Mouse (Mus musculus) monocyte, adult 5-6 weeks (primary cell): ENCODE data around the gene Psmd11. TPM values are rescaled to one million over a fixed set of nuclear protein-coding genes. Genes with fewer than 3 reads are reported as not detected.

Experiments used
- ATAC-seq: fragments of 153-309, 156-312 bp; replicated peaks from 2 replicates; pipeline ENCODE4 v1.8.0; 2017; ENCODE audit warnings: mild to moderate bottlenecking; ENCODE audit not compliant: low TSS enrichment, insufficient number of reproducible peaks, severe bottlenecking, poor library complexity, low FRiP score
- total RNA-seq: library from RNA; stranded (forward); fragments of 200-1000, 200-491, 200-594 nt; gene quantifications from 3 replicates; pipeline ENCODE4 v1.2.3, GENCODE M21; 2017

Gene Psmd11
- total RNA-seq, 1 experiment from 2014 or later = 47.1 TPM

DNA sequence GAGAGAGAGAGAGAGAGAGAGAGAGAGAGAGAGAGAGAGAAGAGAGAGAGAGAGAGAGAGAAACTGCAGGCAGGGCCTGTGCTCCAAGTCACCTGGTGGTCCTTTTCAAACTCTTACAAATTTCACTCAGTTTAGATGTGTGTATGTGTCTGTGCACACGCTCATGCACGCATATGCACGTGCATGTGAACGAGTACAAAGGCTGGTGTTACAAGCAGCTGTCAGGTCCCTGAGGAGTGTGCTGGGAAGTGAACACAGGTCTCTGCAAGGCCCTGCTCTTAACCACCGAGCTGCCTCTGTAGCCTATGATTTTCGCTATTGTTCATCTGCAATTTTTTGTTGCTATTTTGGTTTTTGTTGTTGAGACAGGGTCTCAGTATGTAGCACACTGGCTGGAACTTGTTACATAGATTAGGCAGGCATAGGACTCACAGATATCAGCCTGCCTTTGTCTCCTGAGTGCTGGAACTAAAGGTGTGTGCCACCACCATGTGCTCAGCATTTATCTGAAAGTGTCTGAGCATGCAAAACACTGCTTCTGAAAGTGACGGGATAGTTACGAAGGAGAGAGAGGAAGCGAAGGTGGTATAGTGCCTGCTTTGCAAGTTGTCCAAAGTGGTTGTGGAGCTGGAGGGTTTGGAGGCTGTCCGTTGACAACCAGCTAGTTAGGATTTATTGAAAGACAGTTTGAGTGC, 69.0 kb downstream of the Psmd11 start:
- no peak for ATAC-seq

DNA sequence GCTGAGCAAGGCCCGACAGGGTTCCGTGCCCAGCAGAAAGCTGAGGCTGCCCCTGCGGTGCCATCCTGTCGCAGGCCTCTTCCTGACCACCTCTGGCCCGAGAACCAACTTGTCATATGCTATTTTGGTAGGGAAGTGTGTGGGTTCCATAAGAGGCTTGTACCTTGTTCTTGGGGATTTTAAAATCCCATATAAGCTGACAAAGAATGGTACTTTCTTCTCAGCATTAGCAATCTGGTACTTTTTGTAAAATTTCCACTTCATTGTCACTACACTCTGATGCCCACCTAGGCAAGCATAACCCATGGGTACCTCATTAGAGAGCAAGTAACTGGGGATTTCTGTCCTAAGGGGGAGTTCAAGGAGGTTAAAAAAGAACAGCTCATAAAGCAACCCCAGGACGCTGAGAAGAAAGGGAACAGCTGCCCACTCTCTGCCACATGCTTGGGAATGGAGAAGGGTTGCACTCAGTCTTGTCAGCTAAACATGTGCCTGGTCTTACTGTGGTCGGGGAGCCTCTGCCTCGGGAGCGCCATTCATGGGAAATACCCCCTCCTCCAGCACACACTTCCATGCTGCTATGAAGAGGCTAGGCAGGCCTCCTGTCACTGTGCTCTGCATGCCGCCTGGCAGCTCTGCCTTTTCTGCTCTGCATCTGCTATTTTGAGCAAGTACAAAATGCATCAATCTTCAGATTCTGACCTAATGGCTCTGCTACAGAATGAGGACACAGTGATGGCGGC, 70.1 kb downstream of the Psmd11 start:
- no peak for ATAC-seq

DNA sequence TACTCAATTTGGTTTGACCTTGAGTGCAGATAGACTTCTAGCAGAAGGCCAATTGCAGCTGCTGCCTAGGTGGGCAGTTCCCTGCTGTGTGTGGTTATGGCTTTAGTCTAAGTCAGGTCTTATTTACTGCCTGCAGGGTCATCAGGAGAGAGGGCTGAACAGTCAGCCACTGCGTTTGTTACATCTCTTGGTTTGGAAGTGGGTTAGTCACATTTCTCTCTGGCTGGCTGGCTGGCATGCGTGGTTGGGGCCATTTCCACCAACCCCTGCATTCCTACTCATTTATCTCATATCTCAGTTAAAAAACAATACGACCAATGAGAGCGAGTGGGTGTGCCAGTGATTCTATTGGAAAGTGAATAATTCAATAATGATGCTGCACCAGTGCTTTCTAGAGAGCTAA, 71.1 kb downstream of the Psmd11 start:
- ATAC-seq = no peak

DNA sequence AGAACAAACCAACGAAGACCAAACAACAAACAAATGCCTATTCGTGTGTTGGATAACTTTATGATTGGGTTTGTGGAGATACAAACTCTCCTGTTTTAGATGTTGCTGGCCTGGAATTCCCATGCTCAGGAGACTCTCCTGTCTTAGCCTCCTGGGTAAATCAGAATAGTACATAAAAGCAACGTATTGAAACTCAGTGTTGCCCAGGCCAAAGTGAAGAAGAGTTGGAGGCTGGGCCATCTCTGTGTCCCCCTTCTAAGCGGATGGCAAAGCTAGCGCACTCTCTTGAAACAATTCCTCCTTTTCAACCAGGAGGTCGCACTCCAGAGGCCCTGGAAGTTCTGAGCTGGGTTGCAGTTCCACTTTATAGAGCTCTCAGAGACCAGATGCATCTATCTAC, 74.9 kb downstream of the Psmd11 start:
- ATAC-seq = no peak

DNA sequence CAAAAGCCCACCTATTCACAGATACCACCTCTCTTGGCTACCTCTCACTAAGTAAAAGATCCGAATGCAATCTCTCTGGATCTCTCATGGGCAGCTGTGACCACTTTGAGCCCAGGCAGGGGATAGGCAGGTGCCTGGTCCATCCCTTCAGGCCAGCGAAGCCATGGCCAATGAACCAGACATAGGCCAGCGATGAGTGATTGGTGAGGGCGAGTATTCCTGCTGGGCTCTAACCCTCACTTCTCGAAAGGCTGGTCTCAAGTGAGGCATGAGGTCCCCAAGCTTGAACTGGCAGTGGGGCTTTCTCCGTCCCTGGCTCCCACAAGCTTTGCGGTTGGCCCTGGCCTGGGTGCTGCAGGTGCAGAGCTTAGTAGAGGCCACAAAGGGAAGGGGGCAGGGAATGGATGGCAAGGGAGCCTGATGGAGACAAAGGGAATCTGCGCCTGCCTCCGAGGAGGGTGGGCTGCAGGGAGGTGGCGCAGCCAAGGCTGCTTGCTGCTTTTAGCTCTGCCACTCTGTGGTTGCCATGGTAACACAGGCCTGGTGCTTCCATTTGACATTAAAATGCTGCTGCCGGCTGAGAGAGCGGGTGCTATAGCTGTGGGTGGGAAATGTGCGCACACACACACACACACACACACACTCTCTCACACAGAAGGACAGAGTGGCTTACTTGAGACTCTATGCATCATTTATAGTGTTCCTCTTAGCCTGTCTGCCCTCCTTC, 75.5 kb downstream of the Psmd11 start:
- no peak for ATAC-seq

DNA sequence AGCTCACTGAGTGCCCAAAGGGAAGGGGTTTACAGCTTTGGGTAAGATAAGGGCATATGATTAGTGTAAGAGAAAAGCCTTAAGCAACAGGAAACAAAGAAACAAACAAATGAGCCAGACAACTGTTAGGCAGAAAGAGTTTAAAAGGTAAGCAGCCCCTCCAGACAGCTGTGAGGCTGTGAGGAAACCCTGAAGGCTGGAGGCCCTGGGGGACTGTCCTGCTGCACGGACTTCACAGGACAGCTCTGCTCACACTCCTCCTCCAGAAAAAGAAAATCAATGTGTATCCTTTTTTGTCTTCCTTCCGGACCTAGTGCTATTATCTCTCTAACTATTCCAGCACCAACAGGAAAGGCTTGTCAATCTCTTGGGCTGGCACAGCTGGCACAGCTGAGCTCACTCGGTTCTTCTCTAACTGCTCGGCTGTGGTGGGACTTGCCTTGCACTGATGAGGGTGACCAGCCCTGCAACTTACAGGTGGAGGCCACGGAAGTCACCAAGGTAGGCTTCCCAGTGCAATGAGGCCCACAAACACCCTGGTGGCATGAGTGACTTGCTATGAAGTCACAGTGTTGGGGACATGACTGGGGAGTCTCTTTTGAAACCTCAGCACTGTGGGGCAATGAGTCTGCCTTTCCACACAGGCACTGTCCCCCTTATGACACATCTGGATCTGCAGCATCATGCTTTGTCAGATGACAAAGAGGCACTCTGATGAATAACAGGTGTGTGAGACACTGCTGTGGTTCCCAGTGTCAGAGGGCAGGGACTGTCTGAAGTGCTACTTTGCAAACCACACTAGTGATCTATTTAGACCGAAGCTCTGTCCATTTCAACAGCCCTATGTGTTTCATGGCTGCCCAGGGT, 76.3 kb downstream of the Psmd11 start:
- no peak for ATAC-seq

DNA sequence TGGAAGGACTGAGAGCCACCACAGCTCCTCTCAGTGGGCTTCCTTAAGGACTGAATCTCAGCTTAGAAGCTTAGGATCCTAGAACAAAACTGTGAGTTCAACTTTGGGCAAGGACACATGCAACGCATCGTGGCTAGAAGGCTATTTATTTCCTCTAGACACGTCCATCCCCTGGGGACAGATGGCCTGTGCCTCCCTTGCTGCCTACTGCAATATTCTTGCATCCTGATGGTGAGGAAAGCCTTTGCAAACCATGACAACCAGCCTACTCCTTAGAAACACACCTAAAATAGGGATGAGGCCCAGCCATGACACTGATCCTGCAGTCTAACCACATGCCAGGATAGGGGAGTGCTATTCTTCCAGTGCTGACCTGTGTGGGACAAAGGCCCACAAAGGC, 77.2 kb downstream of the Psmd11 start:
- no peak for ATAC-seq

DNA sequence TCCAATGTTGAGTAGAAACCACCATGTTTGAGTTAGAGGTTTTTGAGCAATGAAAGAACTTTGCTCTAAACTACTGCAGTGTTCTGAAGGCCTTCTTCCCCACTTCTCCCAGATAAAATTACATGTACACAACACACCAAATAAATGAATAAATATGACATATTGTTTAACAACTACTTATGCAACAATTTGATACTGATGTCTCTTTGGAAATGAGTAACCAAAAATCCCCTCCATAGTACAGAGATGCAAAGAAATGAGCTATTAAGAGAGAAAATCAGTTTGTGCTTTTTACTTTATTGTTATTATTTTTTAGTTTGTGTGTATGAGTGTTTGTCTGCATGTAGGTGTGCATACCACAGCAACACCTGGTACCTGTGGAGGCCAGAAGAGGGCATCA, 78.1 kb downstream of the Psmd11 start:
- no peak for ATAC-seq

DNA sequence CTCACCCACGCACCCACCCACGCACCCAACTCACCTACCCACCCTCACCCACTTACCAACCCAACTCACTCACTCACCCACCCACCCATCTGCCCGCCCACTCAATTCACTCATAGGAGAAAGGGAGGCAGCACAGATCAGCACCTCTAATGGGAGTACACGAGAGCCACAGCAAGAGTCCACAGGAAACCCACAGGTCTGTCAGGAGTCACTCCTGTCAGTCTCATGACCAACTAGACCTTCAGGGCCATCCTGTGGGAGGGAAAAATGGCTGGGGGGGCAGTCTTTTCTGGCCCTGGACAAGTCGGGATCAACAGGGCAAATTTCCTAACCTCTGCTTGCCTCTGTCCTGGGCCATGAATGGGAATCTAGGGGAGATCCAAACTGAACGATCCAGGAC, 79.4 kb downstream of the Psmd11 start:
- no peak for ATAC-seq

DNA sequence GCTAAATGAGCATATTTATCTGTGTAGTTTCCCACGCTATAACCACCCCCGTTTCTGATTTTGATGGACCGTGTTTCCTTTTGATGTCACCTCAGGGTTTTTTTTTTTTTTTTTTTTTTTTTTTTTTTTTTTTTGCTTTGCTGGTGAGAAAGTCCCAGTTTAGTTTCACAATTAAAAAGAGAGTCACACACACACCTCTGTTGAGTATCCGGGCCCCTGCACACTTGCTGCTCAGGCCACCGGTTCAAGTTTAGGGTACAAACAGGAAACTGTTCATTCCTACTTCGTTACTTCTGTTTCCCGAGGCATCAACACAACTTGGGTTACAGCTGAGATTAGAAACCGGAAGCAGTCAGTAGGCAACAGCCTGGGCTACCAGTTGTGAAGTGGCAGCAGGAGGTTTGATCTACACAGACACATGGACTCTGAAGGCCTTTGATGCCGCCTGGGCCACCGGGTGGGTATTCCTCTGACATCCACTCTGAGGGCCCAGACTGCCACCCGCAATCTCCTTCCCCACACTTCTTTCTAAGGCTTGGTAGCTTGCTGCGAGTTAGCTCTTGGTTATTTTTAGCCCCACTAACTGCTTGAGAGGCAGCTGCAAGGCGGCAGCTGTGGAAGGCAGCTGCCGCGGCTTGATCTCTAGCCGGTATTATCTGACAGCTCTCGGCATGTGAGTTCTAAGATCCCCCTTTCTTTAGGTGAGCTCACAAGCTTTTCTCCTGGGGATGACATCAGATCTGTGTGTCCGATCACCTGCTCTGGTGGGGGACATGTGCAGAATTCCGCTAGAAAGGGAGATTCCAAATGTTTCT, 80.2 kb downstream of the Psmd11 start:
- peak; percentile 51 for ATAC-seq

DNA sequence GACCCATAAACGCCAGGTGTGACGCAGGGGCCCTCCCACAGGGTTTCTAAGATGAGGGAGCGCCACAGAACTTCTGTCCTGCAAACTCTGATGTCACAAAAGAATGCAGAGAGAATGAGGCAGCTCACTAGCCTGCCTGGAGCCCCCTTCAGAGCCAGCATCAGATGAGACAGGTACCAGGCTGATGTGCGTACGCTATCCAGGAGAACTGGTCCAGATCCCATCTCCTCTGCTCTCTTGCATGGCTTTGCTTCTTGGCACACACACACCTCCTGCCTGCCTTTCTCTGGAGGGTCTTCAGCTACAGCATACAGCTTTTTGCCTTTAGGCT, 80.7 kb downstream of the Psmd11 start:
- no peak for ATAC-seq

DNA sequence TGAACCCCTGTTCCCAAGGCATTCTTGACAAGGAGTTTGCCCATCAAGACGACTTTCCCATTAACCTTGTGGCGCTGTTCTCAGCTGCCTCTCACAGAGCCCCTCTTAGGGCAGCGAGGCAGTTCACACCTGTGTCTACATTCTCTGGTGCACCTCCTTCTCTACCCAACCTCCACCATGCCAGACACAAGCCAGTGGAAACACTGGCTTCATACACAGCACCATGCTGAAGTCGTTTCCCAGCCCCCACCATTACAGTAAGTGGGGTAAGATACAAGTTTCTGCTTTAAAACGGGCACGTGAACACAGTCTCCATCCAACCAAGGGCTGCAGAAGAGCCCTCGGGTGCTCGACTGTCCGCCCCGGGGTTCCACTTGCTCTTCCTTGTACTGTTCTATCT, 81.7 kb downstream of the Psmd11 start:
- ATAC-seq = no peak

DNA sequence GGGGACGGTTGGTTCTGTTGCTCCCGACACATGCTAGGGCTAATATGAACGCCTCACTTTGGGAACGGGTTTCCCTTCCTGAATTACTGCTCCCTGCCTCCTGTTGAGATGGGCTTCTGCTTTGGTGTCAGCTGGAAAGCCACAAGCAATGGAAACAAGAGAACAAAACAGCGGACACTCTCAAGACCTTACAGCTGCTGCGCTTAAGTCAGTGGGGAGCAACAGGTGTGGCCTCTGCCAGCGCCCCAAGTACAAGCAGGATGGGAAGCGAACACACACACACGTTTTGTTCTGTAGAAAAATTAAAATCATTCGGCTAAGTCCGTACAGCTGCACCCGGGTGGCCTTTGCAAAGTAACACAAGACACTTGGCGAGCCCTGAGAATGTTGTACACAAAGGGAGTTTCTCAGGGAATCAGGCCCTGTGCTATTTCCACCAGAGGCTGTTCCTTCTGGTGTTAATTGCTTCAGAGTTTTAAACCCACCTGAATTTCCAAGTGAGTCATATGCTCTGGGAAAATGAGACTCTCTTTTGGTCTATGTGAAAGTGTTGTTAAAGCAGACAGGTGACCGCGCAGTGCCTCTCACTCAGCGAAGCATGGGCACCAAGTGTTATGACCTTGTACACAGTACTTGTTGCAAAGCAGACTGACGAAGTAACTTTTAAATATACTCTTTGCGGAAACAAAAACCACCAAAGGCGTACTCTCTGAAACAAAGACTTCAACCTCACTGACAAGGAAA, 84.1 kb downstream of the Psmd11 start:
- ATAC-seq = no peak

DNA sequence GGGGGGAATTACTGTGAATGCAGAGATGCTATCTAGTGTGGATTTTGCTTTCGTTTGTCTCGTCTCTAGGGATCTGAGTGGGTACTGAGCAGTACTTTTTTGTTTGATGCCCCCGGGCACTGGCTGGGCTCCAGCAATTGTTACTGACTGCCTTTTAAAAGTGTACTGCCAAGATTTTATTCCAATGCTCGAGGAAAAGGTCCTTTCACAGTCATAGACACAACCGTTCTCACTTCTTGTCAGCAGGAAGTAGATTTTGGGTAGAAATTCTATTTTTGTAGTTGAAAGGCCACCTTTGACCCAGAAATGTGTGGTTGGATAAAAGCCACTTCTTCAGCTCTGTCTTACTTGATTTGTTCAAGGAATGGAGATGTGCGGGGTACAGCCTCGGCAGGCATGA, 85.4 kb downstream of the Psmd11 start:
- ATAC-seq = no peak

DNA sequence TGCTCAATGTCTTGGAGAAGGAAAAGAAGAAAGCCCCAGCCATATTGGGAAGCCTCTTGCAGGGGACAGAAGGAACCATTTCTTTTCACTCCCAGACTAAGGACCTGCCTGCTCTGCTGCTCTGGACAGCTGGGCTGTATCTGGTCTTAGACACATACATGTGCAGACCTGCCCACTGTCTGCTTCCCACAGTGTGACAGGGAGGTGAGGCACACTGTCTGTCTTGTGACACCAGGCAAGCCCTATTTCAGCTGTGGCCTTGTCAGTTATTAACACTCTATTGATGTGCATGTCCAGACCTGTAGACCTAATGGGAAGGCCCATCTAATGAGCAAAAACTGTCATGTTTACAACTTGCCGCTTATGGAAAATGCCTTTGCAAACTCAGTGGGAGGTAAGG, 86.9 kb downstream of the Psmd11 start:
- no peak for ATAC-seq

DNA sequence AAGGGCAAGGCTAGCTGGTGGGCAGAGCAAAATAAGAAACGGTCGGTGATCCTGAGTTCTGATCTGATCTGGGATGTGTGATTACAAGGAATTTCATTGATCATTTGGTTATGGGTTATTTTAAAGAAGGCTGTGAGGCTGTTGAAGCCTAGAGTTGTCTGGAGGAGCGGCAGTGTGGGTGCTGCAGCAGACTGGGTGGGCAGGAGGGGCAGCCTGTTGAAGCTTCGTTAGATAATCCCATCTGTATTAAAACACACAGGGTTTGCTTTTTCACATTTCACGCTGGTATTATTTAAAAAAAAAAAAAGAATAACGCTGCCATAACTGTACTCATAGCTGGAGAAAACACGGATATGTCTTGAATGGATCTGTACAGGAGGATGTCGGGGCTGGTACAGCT, 87.5 kb downstream of the Psmd11 start:
- ATAC-seq = no peak

DNA sequence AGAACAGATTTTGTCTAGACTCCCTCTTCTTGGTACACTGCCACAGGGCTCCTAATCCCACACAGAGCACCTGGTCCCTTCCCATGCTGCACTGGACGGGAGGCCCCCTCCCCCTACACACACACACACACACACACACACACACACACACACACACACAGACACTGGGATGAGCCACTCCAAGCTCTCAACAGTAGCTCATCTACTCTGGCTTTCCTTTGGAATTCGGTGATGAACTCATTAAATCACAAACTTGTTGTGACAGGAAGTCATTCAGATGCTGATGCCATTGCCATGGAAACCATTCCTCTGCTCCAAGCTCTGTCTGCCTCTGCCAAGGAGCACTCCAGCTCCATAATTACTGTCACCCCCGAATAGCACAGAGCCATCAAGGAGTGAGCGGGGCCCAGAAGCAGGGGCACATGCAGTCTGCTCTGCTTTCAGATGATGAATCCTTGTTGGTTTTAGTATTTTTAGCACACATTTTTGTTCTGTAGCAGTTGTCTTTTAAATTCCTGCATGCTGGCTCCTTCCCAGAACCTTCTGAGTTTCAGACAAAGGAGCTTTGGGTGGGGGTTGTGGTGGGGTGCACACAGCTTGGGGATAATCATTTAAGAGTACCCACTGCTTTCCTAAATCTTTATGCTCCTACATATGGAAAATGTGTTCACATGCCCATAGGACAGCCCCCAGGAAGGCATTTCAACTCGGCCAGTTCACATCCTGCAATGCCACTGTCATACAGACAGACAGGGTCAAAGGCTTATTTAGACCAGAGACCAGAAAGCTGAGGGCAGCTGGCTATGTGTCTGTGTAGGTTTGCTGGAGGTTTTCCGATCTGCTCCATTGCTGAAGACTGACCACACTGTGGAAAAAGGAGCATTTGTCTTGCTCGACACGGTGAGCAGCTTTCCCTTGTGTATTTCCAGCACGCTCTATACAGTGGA, 90.3 kb downstream of the Psmd11 start:
- ATAC-seq = no peak
